Mouse (Mus musculus) urinary bladder, postnatal 14 days (tissue): ENCODE measurements around the gene Gm15155.
"Not testable (repeated sequence)": the region's sequence is repeated elsewhere in the genome, so short reads cannot be mapped to it uniquely, and the experiment has no call there.

ENCODE experiments used
- DNase-seq: peaks from one replicate; pipeline ENCODE4 v3.0.0; 2021; ENCODE audit warnings: low spot score

Gene Gm15155

DNA sequence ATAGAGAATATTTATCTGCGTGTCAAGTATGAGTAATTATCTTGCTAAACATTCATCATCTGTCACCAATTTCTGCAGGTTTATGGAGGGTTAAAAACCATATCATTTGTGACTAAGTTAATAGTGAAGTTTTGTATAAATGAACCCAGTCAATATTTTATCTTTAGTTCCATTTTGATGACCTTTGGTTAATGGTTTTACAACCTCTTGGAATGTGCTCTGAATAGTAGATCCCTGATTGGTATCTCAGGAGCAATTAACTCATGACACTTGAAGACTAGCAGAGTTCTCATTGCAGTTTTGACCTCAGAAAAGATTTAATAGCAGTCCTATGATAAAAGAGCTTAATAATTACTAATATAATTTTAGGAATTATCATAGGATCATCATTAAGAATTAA is 385.2 kb downstream of the Gm15155 start:
- DNase-seq: no peak

DNA sequence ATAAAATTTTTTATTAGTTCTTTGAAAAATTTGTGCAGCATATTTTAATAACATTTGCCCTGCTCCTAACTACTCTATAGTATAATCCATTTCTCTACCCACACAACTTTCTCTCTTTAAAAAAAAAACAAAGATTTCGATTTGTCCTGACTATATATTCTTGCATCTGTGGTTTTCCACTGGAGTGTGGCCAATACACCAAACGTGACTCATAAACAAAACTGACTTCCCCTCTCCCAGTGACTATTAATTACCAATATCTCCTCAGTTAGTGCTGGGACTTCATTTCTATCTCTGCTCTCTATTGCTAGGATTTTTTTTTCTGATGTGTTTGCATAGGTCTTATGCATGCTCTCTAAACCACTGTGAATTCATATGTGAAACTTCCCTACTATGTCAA is 531.2 kb downstream of the Gm15155 start:
- DNase-seq: no peak

DNA sequence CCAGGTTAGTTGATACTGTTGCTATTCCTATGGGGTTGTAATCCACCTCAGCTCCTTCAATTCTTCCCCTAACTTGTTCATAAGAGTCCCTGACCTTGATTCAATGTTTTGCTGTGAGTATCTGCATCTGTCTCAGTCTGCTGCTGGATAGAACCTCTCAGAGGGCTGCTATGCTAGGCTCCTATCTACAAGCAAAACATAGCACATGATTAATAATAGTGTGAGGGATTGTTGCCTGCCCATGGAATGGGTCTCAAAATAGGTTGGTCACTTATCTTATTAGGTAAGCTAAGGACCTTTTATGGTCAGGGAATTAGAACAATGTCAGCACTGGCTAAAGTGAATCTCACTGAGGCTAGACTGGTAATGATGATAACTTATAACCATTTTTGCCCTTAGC is 547.0 kb downstream of the Gm15155 start:
- no peak for DNase-seq

DNA sequence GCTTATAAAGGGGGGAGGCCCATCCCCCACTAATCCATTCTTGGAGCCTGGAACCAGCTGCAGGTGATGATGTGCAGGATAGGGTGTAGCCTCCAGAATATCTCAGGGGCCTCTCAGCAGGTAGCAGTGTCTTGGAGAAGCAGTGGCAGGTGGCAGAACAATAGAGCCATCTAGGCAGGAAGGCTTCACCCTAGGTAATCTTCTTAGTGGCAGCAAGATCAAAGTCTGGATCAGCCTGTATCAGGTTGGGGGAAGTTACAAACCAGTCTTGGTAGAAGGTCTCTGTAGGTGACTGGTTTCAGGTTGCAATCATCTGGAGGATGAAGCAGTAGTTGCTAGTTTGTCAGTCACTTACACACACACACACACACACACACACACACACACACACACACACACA is 679.3 kb downstream of the Gm15155 start:
- not testable (repeated sequence) for DNase-seq
